Mouse (Mus musculus) erythroblast, adult 5-6 weeks (primary cell): ENCODE measurements around the gene Ndufs1. TPM values are rescaled to one million over a fixed set of nuclear protein-coding genes. Genes with fewer than 3 reads are reported as not detected.

ENCODE experiments used
- total RNA-seq, 2 experiments: library from RNA; stranded (forward) in 1 of 2; stranded (reverse) in 1 of 2; fragments of 150-400 nt in 1 of 2; fragments of 200-764, 138-1000 nt in 1 of 2; gene quantifications; 2 replicates each; pipeline versions ENCODE4 v1.2.3 to v1.2.4; 2015 to 2017; ENCODE audit warnings: low replicate concordance in 2 of 2

The Ndufs1 gene
- total RNA-seq, 2 experiments from 2014 or later, result 47.3 to 56.6 TPM

Other genes with a start within 250 kb of the Ndufs1 start
- 22.5 and 28.4 TPM in 2 replicates for gene Ino80d, start 62.2 kb downstream of the Ndufs1 start, total RNA-seq (2015; ENCODE audit: low replicate concordance)
- 10.3 and 12.4 TPM in 2 replicates for gene Ino80d, start 62.2 kb downstream of the Ndufs1 start, total RNA-seq (2017; ENCODE audit: low replicate concordance)
- 258 and 276 TPM in 2 replicates for gene Eef1b2, start within 50 bp of the Ndufs1 start, total RNA-seq (2015; ENCODE audit: low replicate concordance)
- 379 and 551 TPM in 2 replicates for gene Eef1b2, start within 50 bp of the Ndufs1 start, total RNA-seq (2017; ENCODE audit: low replicate concordance)
- gene Gpr1, start 37.7 kb upstream of the Ndufs1 start, total RNA-seq (2015; ENCODE audit: low replicate concordance), result not detected in 2 replicates
- gene Gpr1, start 37.7 kb upstream of the Ndufs1 start, total RNA-seq (2017; ENCODE audit: low replicate concordance), result not detected in 2 replicates
- not detected in 2 replicates for gene Zdbf2, start 96.4 kb upstream of the Ndufs1 start, total RNA-seq (2015; ENCODE audit: low replicate concordance)
- not detected in 2 replicates for gene Zdbf2, start 96.4 kb upstream of the Ndufs1 start, total RNA-seq (2017; ENCODE audit: low replicate concordance)